Comparison of ENCODE assay signal across 34 mouse cellular contexts in the genomic region with DNA sequence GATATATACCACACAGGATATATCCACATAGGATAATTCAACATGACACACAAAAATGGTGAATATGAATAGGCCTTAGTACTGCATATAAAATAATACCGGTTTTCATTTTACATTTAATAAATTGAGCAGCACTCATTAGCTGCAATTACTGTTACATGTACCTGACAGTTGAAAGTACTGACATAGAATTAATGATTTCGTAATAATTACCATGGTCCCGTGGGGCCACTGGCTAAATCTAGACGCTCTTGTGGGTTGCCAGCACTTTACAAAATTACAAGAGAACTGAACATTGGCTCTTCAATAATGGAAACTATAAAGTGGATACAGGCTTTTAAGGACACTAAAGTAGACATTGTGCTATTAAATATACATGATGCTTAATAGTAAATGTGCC. TPM values are rescaled to one million over a fixed set of nuclear protein-coding genes. Genes with fewer than 3 reads are reported as not detected.
A peak's percentile ranks its signal among the peaks of the same experiment; 100 is the strongest.
DNase-seq lines count a peak whose midpoint lies in the region; ATAC-seq lines count a peak whose summit lies in the region.
"Had no signal": no experiment of that assay in that cellular context is flagged by ENCODE, and none has a peak within 500 bp of the region (broad histone marks: within the 10 kb centered on the region; RNA-seq: fewer than 3 reads in every experiment).

No protein-coding gene starts in this region.

- H3K27me3 ChIP-seq in midbrain, embryonic 14.5 days (ENCODE audit: control insufficient read depth, insufficient read depth, low read length) = no peaks in the 10 kb centered on the region
- no peaks in the 10 kb centered on the region for H3K27me3 ChIP-seq in midbrain, embryonic 11.5 days (ENCODE audit: control insufficient read depth, insufficient read depth, low read length)
- H3K27me3 ChIP-seq in embryonic facial prominence, embryonic 10.5 days (replicated peaks; ENCODE audit: low read depth, poor library complexity, severe bottlenecking) = no peaks in the 10 kb centered on the region
- H3K27me3 ChIP-seq in limb, embryonic 11.5 days (ENCODE audit: control insufficient read depth, insufficient read depth, low read length) = no peaks in the 10 kb centered on the region
- H3K27me3 ChIP-seq: embryonic facial prominence, embryonic 15.5 days; forebrain, embryonic 13.5 days; intestine, embryonic 15.5 days; lung, embryonic 15.5 days; midbrain, embryonic 15.5 days had no signal

- H3K9me3 ChIP-seq in midbrain, embryonic 14.5 days (ENCODE audit: control insufficient read depth, low read length) = no peaks in the 10 kb centered on the region
- no peaks in the 10 kb centered on the region for H3K9me3 ChIP-seq in midbrain, embryonic 11.5 days (ENCODE audit: control insufficient read depth, low read length)
- no peaks in the 10 kb centered on the region for H3K9me3 ChIP-seq in embryonic facial prominence, embryonic 10.5 days
- no peaks in the 10 kb centered on the region for H3K9me3 ChIP-seq in limb, embryonic 11.5 days (ENCODE audit: control insufficient read depth, low read length)
- H3K9me3 ChIP-seq: embryonic facial prominence, embryonic 15.5 days; forebrain, embryonic 13.5 days; hindbrain, embryonic 10.5 days; intestine, embryonic 15.5 days; lung, embryonic 15.5 days; megakaryocyte, embryonic 14.5 days; midbrain, embryonic 15.5 days had no signal

- no peak for ATAC-seq in midbrain, embryonic 14.5 days (ENCODE audit: low FRiP score, low TSS enrichment)
- no peak for ATAC-seq in midbrain, embryonic 11.5 days (ENCODE audit: low FRiP score)
- no peak for ATAC-seq in limb, embryonic 11.5 days (ENCODE audit: insufficient number of reproducible peaks, low FRiP score, low TSS enrichment, low read depth)
- ATAC-seq: forebrain, embryonic 13.5 days; hindbrain, embryonic 16.5 days; intestine, embryonic 15.5 days; midbrain, embryonic 15.5 days had no signal

- DNase-seq in midbrain, embryonic 14.5 days = peak; percentile 55
- no peak for DNase-seq in midbrain, embryonic 11.5 days (ENCODE audit: low spot score, missing footprints)
- no peak for DNase-seq in embryonic facial prominence, embryonic 10.5 days (ENCODE audit: low spot score)
- DNase-seq in limb, embryonic 11.5 days (ENCODE audit: low spot score) = no peak
- peak; percentile 72 for DNase-seq in retina, embryonic 14.5 days (ENCODE audit: low spot score)
- DNase-seq in adipocyte (ENCODE audit: low spot score) = no peak
- DNase-seq in layer of hippocampus, postnatal 25 days (ENCODE audit: extremely low spot score in 1 of 2, low spot score in 1 of 2) = no peak
- DNase-seq: cerebellum, adult 8-10 months; gastrocnemius, postnatal 10 days; heart, postnatal 14 days; kidney, adult 2 months; kidney, postnatal 36 days; left cerebral cortex, postnatal 4 days; lung, postnatal 36 days; thymus, adult 2 months had no signal

- H3K27ac ChIP-seq in midbrain, embryonic 14.5 days (replicated peaks; ENCODE audit: low read depth, low read length) = no peak overlapping the region
- no peak overlapping the region for H3K27ac ChIP-seq in midbrain, embryonic 11.5 days (ENCODE audit: low read depth, low read length)
- peak overlapping the region; percentile 83 for H3K27ac ChIP-seq in embryonic facial prominence, embryonic 10.5 days (replicated peaks)
- H3K27ac ChIP-seq in limb, embryonic 11.5 days (replicated peaks; ENCODE audit: low read depth, low read length) = peak overlapping the region; percentile 23; the same call in 1 of the 2 replicates
- H3K27ac ChIP-seq: embryonic facial prominence, embryonic 15.5 days; forebrain, embryonic 13.5 days; intestine, embryonic 15.5 days; layer of hippocampus, adult 2 months; lung, embryonic 15.5 days; midbrain, embryonic 15.5 days had no signal

- 70% methylated on average over 4 of the region's 4 CpGs for WGBS in midbrain, embryonic 14.5 days
- WGBS in midbrain, embryonic 11.5 days = 93% methylated on average over 4 of the region's 4 CpGs
- WGBS in embryonic facial prominence, embryonic 10.5 days = 80% methylated on average over 4 of the region's 4 CpGs
- WGBS in limb, embryonic 11.5 days = 78% methylated on average over 4 of the region's 4 CpGs

- no peaks in the 10 kb centered on the region for H3K36me3 ChIP-seq in midbrain, embryonic 14.5 days (ENCODE audit: control insufficient read depth, insufficient read depth, low read length)
- H3K36me3 ChIP-seq in midbrain, embryonic 11.5 days (ENCODE audit: control insufficient read depth, insufficient read depth, low read length) = no peaks in the 10 kb centered on the region
- no peaks in the 10 kb centered on the region for H3K36me3 ChIP-seq in embryonic facial prominence, embryonic 10.5 days (replicated peaks)
- no peaks in the 10 kb centered on the region for H3K36me3 ChIP-seq in limb, embryonic 11.5 days (ENCODE audit: control insufficient read depth, insufficient read depth, low read length)
- H3K36me3 ChIP-seq: embryonic facial prominence, embryonic 15.5 days; hindbrain, embryonic 10.5 days; intestine, embryonic 15.5 days; lung, embryonic 15.5 days; midbrain, embryonic 15.5 days had no signal

- H3K9ac ChIP-seq in midbrain, embryonic 14.5 days (replicated peaks; ENCODE audit: low read length) = no peak overlapping the region
- no peak overlapping the region for H3K9ac ChIP-seq in midbrain, embryonic 11.5 days (ENCODE audit: low read length)
- H3K9ac ChIP-seq in limb, embryonic 11.5 days (ENCODE audit: low read length) = no peak overlapping the region
- H3K9ac ChIP-seq: embryonic facial prominence, embryonic 15.5 days; forebrain, embryonic 13.5 days; intestine, embryonic 15.5 days; lung, embryonic 15.5 days; midbrain, embryonic 15.5 days had no signal

- H3K4me2 ChIP-seq in midbrain, embryonic 14.5 days (ENCODE audit: low read length) = no peak overlapping the region
- H3K4me2 ChIP-seq in midbrain, embryonic 11.5 days = no peak overlapping the region
- no peak overlapping the region for H3K4me2 ChIP-seq in limb, embryonic 11.5 days (ENCODE audit: low read depth, severe bottlenecking)
- H3K4me2 ChIP-seq: embryonic facial prominence, embryonic 15.5 days; forebrain, embryonic 13.5 days; intestine, embryonic 15.5 days; liver, embryonic 11.5 days; lung, embryonic 15.5 days; midbrain, embryonic 15.5 days had no signal

- peaks cover 13% of the 10 kb centered on the region; the same call in 1 of the 2 replicates for H3K4me1 ChIP-seq in midbrain, embryonic 14.5 days (ENCODE audit: control insufficient read depth, insufficient read depth, low read length)
- H3K4me1 ChIP-seq in midbrain, embryonic 11.5 days (ENCODE audit: control insufficient read depth, insufficient read depth, low read length) = peaks cover 9% of the 10 kb centered on the region; the same call in 1 of the 2 replicates
- peaks cover 29% of the 10 kb centered on the region for H3K4me1 ChIP-seq in embryonic facial prominence, embryonic 10.5 days
- H3K4me1 ChIP-seq in limb, embryonic 11.5 days (ENCODE audit: control insufficient read depth, insufficient read depth, low read length) = peaks cover 12% of the 10 kb centered on the region
- H3K4me1 ChIP-seq: megakaryocyte, embryonic 14.5 days had no signal

- H3K4me3 ChIP-seq in midbrain, embryonic 14.5 days (replicated peaks; ENCODE audit: low read depth, low read length) = no peak overlapping the region
- H3K4me3 ChIP-seq in midbrain, embryonic 11.5 days (ENCODE audit: low read depth, low read length) = no peak overlapping the region
- H3K4me3 ChIP-seq in embryonic facial prominence, embryonic 10.5 days = no peak overlapping the region
- no peak overlapping the region for H3K4me3 ChIP-seq in limb, embryonic 11.5 days (ENCODE audit: low read depth, low read length)
- H3K4me3 ChIP-seq: embryonic facial prominence, embryonic 15.5 days; forebrain, embryonic 13.5 days; hindbrain, embryonic 10.5 days; intestine, embryonic 15.5 days; layer of hippocampus, adult 2 months; lung, embryonic 15.5 days; megakaryocyte, embryonic 14.5 days; midbrain, embryonic 15.5 days had no signal

RNA-seq across cellular contexts. Expression of gene Insl5, which starts 22.0 kb away (rescaled TPM):
- polyA plus RNA-seq in midbrain, embryonic 14.5 days (2014; fragmentation: Nextera tagmentation; extraction: Ambion mirVana) = not detected in 2 replicates
- 0.23 and 0.43 TPM in 2 replicates for polyA plus RNA-seq in midbrain, embryonic 11.5 days (2014; fragmentation: Nextera tagmentation; extraction: Ambion mirVana)
- 0.30 TPM in 1 of 2 replicates, not detected in the other for polyA plus RNA-seq in embryonic facial prominence, embryonic 10.5 days (2016; fragmentation: Nextera tagmentation; extraction: Ambion mirVana)
- polyA plus RNA-seq in limb, embryonic 11.5 days (2014; fragmentation: Nextera tagmentation; extraction: Ambion mirVana) = 0.27 TPM in 1 of 2 replicates, not detected in the other
- under 1 TPM in 1 of 2 experiments, not detected in 1; 0.99 TPM for total RNA-seq in layer of hippocampus, postnatal 25 days (2021)
- total RNA-seq: adrenal gland, adult 18-20 months; adrenal gland, postnatal 4 days; gastrocnemius, postnatal 10 days; granulocyte monocyte progenitor cell, adult 5-6 weeks; heart, postnatal 14 days; layer of hippocampus, postnatal 14 days; left cerebral cortex, postnatal 4 days; MEL; neutrophil, adult 5-6 weeks had no signal
- polyA plus RNA-seq: embryonic facial prominence, embryonic 15.5 days; heart, embryonic 14.5 days; hindbrain, embryonic 10.5 days; kidney, embryonic 16.5 days; liver, embryonic 11.5 days; liver, embryonic 16.5 days had no signal

RNA-seq across cellular contexts. Expression of gene Tctex1d1, which starts 26.3 kb away (rescaled TPM):
- 0.61 and 1.2 TPM in 2 replicates for polyA plus RNA-seq in midbrain, embryonic 14.5 days (2014; fragmentation: Nextera tagmentation; extraction: Ambion mirVana)
- 0.22 TPM in 1 of 2 replicates, not detected in the other for polyA plus RNA-seq in midbrain, embryonic 11.5 days (2014; fragmentation: Nextera tagmentation; extraction: Ambion mirVana)
- 0.91 and 0.97 TPM in 2 replicates for polyA plus RNA-seq in embryonic facial prominence, embryonic 10.5 days (2016; fragmentation: Nextera tagmentation; extraction: Ambion mirVana)
- 0.14 and 0.37 TPM in 2 replicates for polyA plus RNA-seq in limb, embryonic 11.5 days (2014; fragmentation: Nextera tagmentation; extraction: Ambion mirVana)
- under 1 TPM in 1 of 2 experiments, not detected in 1; 0.52 TPM for total RNA-seq in layer of hippocampus, postnatal 25 days (2021)
- total RNA-seq: adrenal gland, adult 18-20 months; adrenal gland, postnatal 4 days; gastrocnemius, postnatal 10 days; MEL; neutrophil, adult 5-6 weeks had no signal
- polyA plus RNA-seq: heart, embryonic 14.5 days; kidney, adult 2 months had no signal

Comparison
In these comparisons a context has a peak if more than half of its experiments do, and no peak if none do; other contexts are left out.
1. DNase-seq: peak in midbrain, embryonic 14.5 days (single experiment) and retina, embryonic 14.5 days (single experiment); none in midbrain, embryonic 11.5 days (single experiment), embryonic facial prominence, embryonic 10.5 days (single experiment), limb, embryonic 11.5 days (single experiment), adipocyte (single experiment) and layer of hippocampus, postnatal 25 days (0 of 2).
2. H3K27ac ChIP-seq: peak in embryonic facial prominence, embryonic 10.5 days (single experiment) and limb, embryonic 11.5 days (single experiment); none in midbrain, embryonic 14.5 days (single experiment) and midbrain, embryonic 11.5 days (single experiment).